Mouse (Mus musculus): ENCODE results near the gene Gm28360. TPM values are rescaled to one million over a fixed set of nuclear protein-coding genes. Genes with fewer than 3 reads are reported as not detected.

Gene Gm28360
- not detected in 2 replicates for polyA plus RNA-seq (2012; rRNA removed)

GRCm38 (mm10) chr1:117829781-117830180 lies at the start of gene Gm28360:
Gm28360 (plus strand) TSS chr1:117830081.

GRCm38 (mm10) chr1:117780833-117781232 lies 49.0 kb upstream of the Gm28360 start, which contains the start of gene B020011L13Rik:
B020011L13Rik (plus strand) TSS chr1:117781133.

Other genes starting within 250 kb of the Gm28360 start
- not detected in 2 replicates for gene Gm28363, start 132.9 kb upstream of the Gm28360 start, polyA plus RNA-seq (2012; rRNA removed)
- gene B020011L13Rik, start 48.9 kb upstream of the Gm28360 start, polyA plus RNA-seq (2012; rRNA removed), result not detected in 2 replicates
- gene Gm28168, start 97.9 kb downstream of the Gm28360 start, polyA plus RNA-seq (2012; rRNA removed), result not detected in 2 replicates
- not detected in 2 replicates for gene Gm7145, start 135.9 kb downstream of the Gm28360 start, polyA plus RNA-seq (2012; rRNA removed)

Measured in stomach, adult 2 months (tissue).